Mouse (Mus musculus) large intestine, adult 2 months (tissue): ENCODE measurements around the gene Srp68. TPM values are rescaled to one million over a fixed set of nuclear protein-coding genes. Genes with fewer than 3 reads are reported as not detected.

Experiments used
- DNase-seq: peaks from one replicate; pipeline ENCODE4 v3.0.0-alpha.2; 2012; ENCODE audit warnings: low read depth, low spot score
- WGBS: fragments of 180-500 bp; shearing (Covaris S2); methylation state at CpG from one replicate; pipeline ENCODE4 v1.1.7; 2018; 5-methylcytosine and 5-hydroxymethylcytosine counted together
- polyA plus RNA-seq: library from polyadenylated mRNA; depleted of rRNA; stranded (reverse); fragments of >200 nt; gene quantifications from 2 replicates; pipeline ENCODE4 v1.2.3, GENCODE M21; 2012

Srp68 gene
- polyA plus RNA-seq, 1 experiment: 64.2 TPM

GRCm38 (mm10) chr11:116254627-116255026 lies 19.4 kb downstream of the Srp68 start:
- 47% methylated on average over 9 of the region's 9 CpGs for WGBS
- DNase-seq: no peak

GRCm38 (mm10) chr11:116253076-116253600 lies 20.9 kb downstream of the Srp68 start:
- no peak for DNase-seq
- 82% methylated on average over 3 of the region's 3 CpGs for WGBS

- no peak for DNase-seq
- WGBS: 93% methylated on average over 8 of the region's 8 CpGs
These were observed 23.1 kb downstream of the Srp68 start for GRCm38 (mm10) chr11:116250898-116251297.

- 41% methylated on average over 14 of the region's 14 CpGs for WGBS
- peak; percentile 44 for DNase-seq
These were observed 26.4 kb downstream of the Srp68 start for GRCm38 (mm10) chr11:116247502-116248222.

- no peak for DNase-seq
- 76% methylated on average over 6 of the region's 6 CpGs for WGBS
These were observed 28.4 kb downstream of the Srp68 start for GRCm38 (mm10) chr11:116245616-116246015.

- WGBS: 85% methylated on average over 8 of the region's 8 CpGs
- no peak for DNase-seq
These were observed 29.4 kb downstream of the Srp68 start for GRCm38 (mm10) chr11:116244580-116244979.

GRCm38 (mm10) chr11:116241744-116242235 lies 32.2 kb downstream of the Srp68 start:
- no peak for DNase-seq
- WGBS: 40% methylated on average over 12 of the region's 12 CpGs

GRCm38 (mm10) chr11:116239797-116240196 lies 34.2 kb downstream of the Srp68 start:
- DNase-seq: no peak
- WGBS: 75% methylated on average over 7 of the region's 7 CpGs

- 7% methylated on average over 31 of the region's 31 CpGs for WGBS
- peak; percentile 73 for DNase-seq
These were observed 36.1 kb downstream of the Srp68 start, which contains the start of gene Evpl for GRCm38 (mm10) chr11:116237742-116238395. Gene Evpl (minus strand): TSS chr11:116238077.

GRCm38 (mm10) chr11:116234901-116235300 lies 39.1 kb downstream of the Srp68 start:
- no peak for DNase-seq
- WGBS: 94% methylated on average over 8 of the region's 8 CpGs

- DNase-seq: no peak
- 73% methylated on average over 17 of the region's 17 CpGs for WGBS
These were observed 41.6 kb downstream of the Srp68 start for GRCm38 (mm10) chr11:116232427-116232826.

- 74% methylated on average over 4 of the region's 4 CpGs for WGBS
- no peak for DNase-seq
These were observed 45.3 kb downstream of the Srp68 start for GRCm38 (mm10) chr11:116228699-116229098.

- 0% methylated on average over 2 of the region's 2 CpGs for WGBS
- peak; percentile 83 for DNase-seq
These were observed 47.6 kb downstream of the Srp68 start for GRCm38 (mm10) chr11:116226414-116226813.

- no peak for DNase-seq
- WGBS: 66% methylated on average over 23 of the region's 23 CpGs
These were observed 51.3 kb downstream of the Srp68 start for GRCm38 (mm10) chr11:116222740-116223059.

GRCm38 (mm10) chr11:116221931-116222739 lies 51.9 kb downstream of the Srp68 start:
- DNase-seq: no peak
- WGBS: 58% methylated on average over 53 of the region's 53 CpGs

GRCm38 (mm10) chr11:116219885-116220284 lies 54.1 kb downstream of the Srp68 start:
- 14% methylated on average over 4 of the region's 4 CpGs for WGBS
- no peak for DNase-seq

GRCm38 (mm10) chr11:116218737-116219400 lies 55.1 kb downstream of the Srp68 start:
- 3% methylated on average over 7 of the region's 7 CpGs for WGBS
- DNase-seq: peak; percentile 99

GRCm38 (mm10) chr11:116218263-116218662 lies 55.8 kb downstream of the Srp68 start:
- DNase-seq: no peak

GRCm38 (mm10) chr11:116216549-116216948 lies 57.5 kb downstream of the Srp68 start:
- WGBS: 28% methylated on average over 11 of the region's 11 CpGs
- DNase-seq: no peak

More at GRCm38 (mm10) chr11:116218263-116218662, 55.8 kb downstream of the Srp68 start:
- 40% methylated on average over 2 of the region's 2 CpGs for WGBS
